Mouse (Mus musculus) left cerebral cortex, adult 11 months (tissue): ENCODE measurements around the gene Grsf1.

Experiments used
- DNase-seq: peaks from one replicate; pipeline ENCODE4 v3.0.0; 2022; ENCODE audit warnings: low spot score

Gene Grsf1

GRCm38 (mm10) chr5:88688583-88689187 lies 12.7 kb upstream of the Grsf1 start:
- no peak for DNase-seq

- no peak for DNase-seq
Measured at GRCm38 (mm10) chr5:88687996-88688406, 12.0 kb upstream of the Grsf1 start.

GRCm38 (mm10) chr5:88685745-88686299 lies 9.9 kb upstream of the Grsf1 start:
- no peak for DNase-seq

- no peak for DNase-seq
Measured at GRCm38 (mm10) chr5:88685306-88685705, 9.3 kb upstream of the Grsf1 start.

- no peak for DNase-seq
Measured at GRCm38 (mm10) chr5:88684226-88684625, 8.3 kb upstream of the Grsf1 start.

GRCm38 (mm10) chr5:88683706-88684105 lies 7.7 kb upstream of the Grsf1 start:
- no peak for DNase-seq

GRCm38 (mm10) chr5:88680567-88680966 lies 4.6 kb upstream of the Grsf1 start:
- no peak for DNase-seq

- DNase-seq: no peak
Measured at GRCm38 (mm10) chr5:88679341-88679740, 3.4 kb upstream of the Grsf1 start.

GRCm38 (mm10) chr5:88678929-88679328 lies 3.0 kb upstream of the Grsf1 start:
- no peak for DNase-seq

- no peak for DNase-seq
Measured at GRCm38 (mm10) chr5:88674703-88675442, 1.1 kb downstream of the Grsf1 start.

- DNase-seq: no peak
Measured at GRCm38 (mm10) chr5:88663875-88664274, 12.1 kb downstream of the Grsf1 start.

- DNase-seq: no peak
Measured at GRCm38 (mm10) chr5:88663151-88663550, 12.8 kb downstream of the Grsf1 start.

- DNase-seq: no peak
Measured at GRCm38 (mm10) chr5:88657868-88658267, 18.1 kb downstream of the Grsf1 start.

GRCm38 (mm10) chr5:88652589-88652988 lies 23.4 kb downstream of the Grsf1 start:
- no peak for DNase-seq

- DNase-seq: no peak
Measured at GRCm38 (mm10) chr5:88649250-88650173, 26.5 kb downstream of the Grsf1 start.

- DNase-seq: no peak
Measured at GRCm38 (mm10) chr5:88645405-88645804, 30.6 kb downstream of the Grsf1 start.

GRCm38 (mm10) chr5:88644901-88645300 lies 31.1 kb downstream of the Grsf1 start:
- DNase-seq: no peak

GRCm38 (mm10) chr5:88643491-88643890 lies 32.5 kb downstream of the Grsf1 start:
- DNase-seq: no peak

- DNase-seq: no peak
Measured at GRCm38 (mm10) chr5:88642786-88643185, 33.2 kb downstream of the Grsf1 start.

- DNase-seq: no peak
Measured at GRCm38 (mm10) chr5:88634076-88634475, 41.9 kb downstream of the Grsf1 start.

- DNase-seq: no peak
Measured at GRCm38 (mm10) chr5:88632463-88632862, 43.5 kb downstream of the Grsf1 start.

- DNase-seq: no peak
Measured at GRCm38 (mm10) chr5:88631545-88631944, 44.4 kb downstream of the Grsf1 start.
